Mouse (Mus musculus): Measurements from ENCODE around the gene 1700018B08Rik. TPM values are rescaled to one million over a fixed set of nuclear protein-coding genes. Genes with fewer than 3 reads are reported as not detected.

1700018B08Rik gene
- polyA plus RNA-seq, 2 experiments from 2014 or later, result not detected

- ATAC-seq, result no peak
Observed at GRCm38 (mm10) chr8:121497621-121498020, 46.5 kb downstream of the 1700018B08Rik start.

GRCm38 (mm10) chr8:121491633-121492032 is 52.5 kb downstream of the 1700018B08Rik start:
- no peak for ATAC-seq

GRCm38 (mm10) chr8:121484072-121484782 is 59.9 kb downstream of the 1700018B08Rik start:
- no peak for ATAC-seq

Other genes with a start within 250 kb of the 1700018B08Rik start
- 1 to 10 TPM; 2.6 to 2.8 TPM for gene Fbxo31, start 34.5 kb upstream of the 1700018B08Rik start, polyA plus RNA-seq (2017; shearing (Covaris generic))
- 100 to 1,000 TPM; 505 to 519 TPM for gene Map1lc3b, start 46.0 kb upstream of the 1700018B08Rik start, polyA plus RNA-seq (2017; shearing (Covaris generic))
- under 1 TPM; 0.17 to 0.46 TPM for gene Zcchc14, start 108.6 kb upstream of the 1700018B08Rik start, polyA plus RNA-seq (2017; shearing (Covaris generic))
- gene Jph3, start 185.3 kb upstream of the 1700018B08Rik start, polyA plus RNA-seq (2017; shearing (Covaris generic)), result under 1 TPM in 1 of 2 experiments, not detected in 1; 0.12 TPM